In the genomic region with DNA sequence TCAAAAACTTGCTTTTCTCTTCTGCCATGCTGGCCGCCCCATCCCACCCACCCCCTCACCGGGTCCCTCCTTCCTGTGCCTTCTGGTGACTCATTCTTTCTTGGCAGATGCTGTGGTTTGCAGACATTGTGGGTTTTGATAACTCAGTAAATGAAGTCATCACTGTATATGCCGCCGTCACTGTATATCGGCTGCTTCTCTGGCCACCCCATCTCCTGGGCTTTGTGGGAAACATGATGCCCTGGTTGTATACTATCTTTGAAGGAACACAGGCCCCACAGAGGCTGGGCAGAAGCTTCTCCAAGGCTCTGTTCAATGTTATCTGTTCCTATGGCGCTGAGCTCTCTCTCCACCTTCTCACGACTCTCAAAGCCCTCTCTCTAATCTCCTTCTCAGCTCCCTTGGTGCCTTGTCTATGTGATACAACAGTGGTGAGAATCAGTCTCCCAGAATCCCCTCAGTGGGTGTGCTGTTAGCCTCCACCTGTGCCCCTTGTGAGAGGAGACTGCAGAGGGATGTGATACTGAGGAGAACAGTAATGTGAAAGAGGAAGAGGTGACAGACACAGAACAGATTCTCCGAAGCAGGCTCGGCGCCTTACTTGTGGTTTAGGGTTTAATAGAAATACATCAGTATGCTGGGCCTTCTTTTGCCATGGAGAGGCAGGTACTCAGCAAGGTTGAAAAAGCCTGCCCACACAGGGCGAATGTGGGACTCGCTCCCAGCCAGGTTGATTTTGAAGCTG, we compare ENCODE assay signal across 8 mouse cellular contexts. TPM values are rescaled to one million over a fixed set of nuclear protein-coding genes. Genes with fewer than 3 reads are reported as not detected.
DNase-seq lines count a peak whose midpoint lies in the region; ATAC-seq and TF ChIP-seq lines count a peak whose summit lies in the region.

No protein-coding gene starts in this region.

- H3K4me1 ChIP-seq in heart, embryonic 15.5 days (replicated peaks) = peaks cover 15% of the 10 kb centered on the region
- peaks cover 19% of the 10 kb centered on the region for H3K4me1 ChIP-seq in liver, postnatal 0 days (ENCODE audit: insufficient read depth)
- no peaks in the 10 kb centered on the region; the same call in 1 of the 2 replicates for H3K4me1 ChIP-seq in midbrain, embryonic 13.5 days (replicated peaks)

- H3K9ac ChIP-seq in heart, embryonic 15.5 days = no peak overlapping the region
- no peak overlapping the region; the same call in 1 of the 2 replicates for H3K9ac ChIP-seq in liver, postnatal 0 days (replicated peaks)
- no peak overlapping the region for H3K9ac ChIP-seq in midbrain, embryonic 13.5 days (replicated peaks)

- H3K79me3 ChIP-seq in C2C12 (ENCODE audit: low read depth) = no peaks in the 10 kb centered on the region

- TF ChIP-seq CTCF in C2C12 (IDR thresholded peaks at IDR 0.05; ENCODE audit: control insufficient read depth, insufficient read depth, insufficient read length) = no peak
- TF ChIP-seq CTCF in liver, postnatal 0 days (IDR thresholded peaks at IDR 0.05; ENCODE audit: low read depth) = no peak

- no peaks in the 10 kb centered on the region for H3K36me3 ChIP-seq in heart, embryonic 15.5 days
- no peaks in the 10 kb centered on the region for H3K36me3 ChIP-seq in C2C12 (ENCODE audit: control insufficient read depth, insufficient read depth)
- no peaks in the 10 kb centered on the region for H3K36me3 ChIP-seq in liver, postnatal 0 days (replicated peaks; ENCODE audit: insufficient read depth, low read length)
- no peaks in the 10 kb centered on the region for H3K36me3 ChIP-seq in midbrain, embryonic 13.5 days

- 32% methylated on average over 12 of the region's 12 CpGs for WGBS in heart, embryonic 15.5 days
- 33% methylated on average over 12 of the region's 12 CpGs for WGBS in liver, postnatal 0 days (ENCODE audit: insufficient replicate concordance)
- WGBS in midbrain, embryonic 13.5 days = 78% methylated on average over 12 of the region's 12 CpGs

- H3K27me3 ChIP-seq in heart, embryonic 15.5 days = no peaks in the 10 kb centered on the region
- H3K27me3 ChIP-seq in C2C12 (ENCODE audit: control insufficient read depth, insufficient read depth, insufficient read length) = no peaks in the 10 kb centered on the region
- H3K27me3 ChIP-seq in liver, postnatal 0 days (ENCODE audit: insufficient read depth, low read length) = no peaks in the 10 kb centered on the region
- no peaks in the 10 kb centered on the region for H3K27me3 ChIP-seq in midbrain, embryonic 13.5 days

- peak; percentile 66; the same call in 1 of the 2 replicates for ATAC-seq in heart, embryonic 15.5 days (replicated peaks; ENCODE audit: insufficient number of reproducible peaks, insufficient read depth, low FRiP score, low read depth)
- peak; percentile 93 for ATAC-seq in liver, postnatal 0 days
- ATAC-seq in midbrain, embryonic 13.5 days = no peak

- no peaks in the 10 kb centered on the region for H3K79me2 ChIP-seq in C2C12 (ENCODE audit: control insufficient read depth, insufficient read depth)

- no peak overlapping the region for H3K4me2 ChIP-seq in heart, embryonic 15.5 days
- peak overlapping the region; percentile 38 for H3K4me2 ChIP-seq in liver, postnatal 0 days (ENCODE audit: low read depth, low read length)
- H3K4me2 ChIP-seq in midbrain, embryonic 13.5 days (replicated peaks) = no peak overlapping the region

- intact Hi-C loops in heart, postnatal 14 days (cut with DNase I) = no loop called here

- TF ChIP-seq EP300 in liver, postnatal 0 days (IDR thresholded peaks at IDR 0.05; ENCODE audit: low read depth) = peak; percentile 81

- H3ac ChIP-seq in C2C12 (ENCODE audit: control insufficient read depth, insufficient read length, low read depth) = no peak overlapping the region

- DNase-seq in heart, postnatal 14 days = no peak
- DNase-seq in brain, adult 2 months (ENCODE audit: low read depth, low spot score) = peak; percentile 77
- peak; percentile 29 for DNase-seq in liver, postnatal 0 days
- DNase-seq in testis, postnatal 10 days (ENCODE audit: low spot score) = no peak
- DNase-seq in cerebellum, postnatal 14 days = no peak

- no peak overlapping the region for H3K27ac ChIP-seq in heart, embryonic 15.5 days
- H3K27ac ChIP-seq in liver, postnatal 0 days (ENCODE audit: low read depth) = peak overlapping the region; percentile 73
- no peak overlapping the region for H3K27ac ChIP-seq in midbrain, embryonic 13.5 days

- H3K9me3 ChIP-seq in heart, embryonic 15.5 days (replicated peaks) = no peaks in the 10 kb centered on the region
- H3K9me3 ChIP-seq in liver, postnatal 0 days (ENCODE audit: low read length) = no peaks in the 10 kb centered on the region
- H3K9me3 ChIP-seq in midbrain, embryonic 13.5 days = no peaks in the 10 kb centered on the region

- no peak overlapping the region for H3K4me3 ChIP-seq in heart, embryonic 15.5 days
- H3K4me3 ChIP-seq in C2C12 (ENCODE audit: insufficient read depth, poor library complexity, severe bottlenecking) = no peak overlapping the region
- H3K4me3 ChIP-seq in liver, postnatal 0 days (ENCODE audit: low read depth, low read length) = no peak overlapping the region
- H3K4me3 ChIP-seq in midbrain, embryonic 13.5 days (replicated peaks) = no peak overlapping the region

TF ChIP-seq in C2C12, 6 proteins besides CTCF, POLR2A, EP300 and RAD21:
- TF ChIP-seq MAX (IDR thresholded peaks at IDR 0.05) (no peak), FOSL1 (IDR thresholded peaks at IDR 0.05; ENCODE audit: insufficient read depth, low read length, poor library complexity, severe bottlenecking) (peak; percentile 25), MYOG (IDR thresholded peaks at IDR 0.05; ENCODE audit: control insufficient read depth, extremely low read depth, insufficient read length) (no peak), CEBPB (IDR thresholded peaks at IDR 0.05; ENCODE audit: low read depth) (no peak), MYOD1 (IDR thresholded peaks at IDR 0.05; ENCODE audit: control insufficient read depth, insufficient read length, low read depth) (peak; percentile 52), USF1 (IDR thresholded peaks at IDR 0.05; ENCODE audit: low read depth) (no peak)

RNA-seq across cellular contexts. Expression of a gene that starts 15.1 kb away (rescaled TPM):
- polyA plus RNA-seq in heart, embryonic 15.5 days (2015; fragmentation: Nextera tagmentation; extraction: Ambion mirVana) = 11.2 and 13.6 TPM in 2 replicates
- 10 to 100 TPM; 29.9 to 32.2 TPM for total RNA-seq in heart, postnatal 14 days (2021)
- polyA plus RNA-seq in C2C12 (2012; fragmentation: generic; extraction: Trizol) = 3.0 TPM
- 6.6 and 9.9 TPM in 2 replicates for polyA plus RNA-seq in liver, postnatal 0 days (2015; fragmentation: Nextera tagmentation; extraction: Ambion mirVana)
- polyA plus RNA-seq in midbrain, embryonic 13.5 days (2015; fragmentation: Nextera tagmentation; extraction: Ambion mirVana) = 7.8 and 8.2 TPM in 2 replicates

Comparison
In these comparisons a context has a peak if more than half of its experiments do, and no peak if none do; other contexts are left out.
1. DNase-seq: peak in brain, adult 2 months (single experiment) and liver, postnatal 0 days (single experiment); none in heart, postnatal 14 days (0 of 2), testis, postnatal 10 days (single experiment) and cerebellum, postnatal 14 days (0 of 2).